Mouse (Mus musculus) MEL (cell line): Measurements from ENCODE around the gene Bod1. TPM values are rescaled to one million over a fixed set of nuclear protein-coding genes. Genes with fewer than 3 reads are reported as not detected.

ENCODE experiments used
- DNase-seq: peaks from one replicate; pipeline ENCODE4 v3.0.0; 2011; ENCODE audit warnings: low read depth, low spot score
- H3K27ac ChIP-seq: 2 replicates; pipeline ENCODE4 v1.5.1; 2012; ENCODE audit warnings: low read depth, mild to moderate bottlenecking, control low read depth, low read length, moderate library complexity; ENCODE audit not compliant: control insufficient read depth
- H3K27me3 ChIP-seq, 2 experiments: fragments of 150-350 bp in 1 of 2; sonication (generic) in 1 of 2; 2 replicates each; pipeline ENCODE4 v1.6.1; 2012; ENCODE audit warnings: low read length in 2 of 2, mild to moderate bottlenecking in 2 of 2, improper control_type of control experiment in 1 of 2, moderate library complexity in 1 of 2; ENCODE audit not compliant: insufficient read depth in 2 of 2, control insufficient read depth in 1 of 2
- H3K36me3 ChIP-seq, 2 experiments: 2 replicates each; pipeline ENCODE4 v1.6.1; 2012 to 2014; ENCODE audit warnings: low read length in 2 of 2, improper control_type of control experiment in 1 of 2, inconsistent platforms in 1 of 2, mild to moderate bottlenecking in 1 of 2; ENCODE audit not compliant: insufficient read depth in 2 of 2, control insufficient read depth in 1 of 2
- H3K4me1 ChIP-seq, 2 experiments: fragments of 150-350 bp in 1 of 2; sonication (generic) in 1 of 2; 2 replicates each; pipeline ENCODE4 v1.6.1; 2012; ENCODE audit warnings: low read length in 2 of 2, improper control_type of control experiment in 1 of 2, mild to moderate bottlenecking in 1 of 2; ENCODE audit not compliant: insufficient read depth in 2 of 2, control insufficient read depth in 1 of 2
- H3K4me3 ChIP-seq, 2 experiments: fragments of 150-350 bp in 1 of 2; sonication (generic) in 1 of 2; 2 replicates each; pipeline ENCODE4 v1.5.1; 2012; ENCODE audit warnings: low read depth in 2 of 2, low read length in 2 of 2, mild to moderate bottlenecking in 2 of 2, moderate library complexity in 2 of 2, control low read depth in 1 of 2, improper control_type of control experiment in 1 of 2; ENCODE audit not compliant: control insufficient read depth in 1 of 2, insufficient read depth in 1 of 2
- H3K79me2 ChIP-seq: 2 replicates; pipeline ENCODE4 v1.6.1; 2012; ENCODE audit warnings: mild to moderate bottlenecking, low read length, moderate library complexity; ENCODE audit not compliant: control insufficient read depth, poor library complexity, insufficient read depth
- H3K9ac ChIP-seq: 2 replicates; pipeline ENCODE4 v1.6.1; 2012; ENCODE audit warnings: low read depth, mild to moderate bottlenecking, control low read depth, low read length, moderate library complexity; ENCODE audit not compliant: control insufficient read depth, poor library complexity, severe bottlenecking
- H3K9me3 ChIP-seq: fragments of 150-350 bp; sonication (generic); replicated peaks from 2 replicates; pipeline ENCODE4 v1.6.1; 2012; ENCODE audit warnings: mild to moderate bottlenecking, low read length, improper control_type of control experiment, moderate library complexity; ENCODE audit not compliant: insufficient read depth
- CHD1 ChIP-seq: IDR thresholded peaks from 2 replicates; pipeline ENCODE4 v1.6.1; 2012; ENCODE audit warnings: low read depth, mild to moderate bottlenecking, inconsistent platforms, low read length, improper control_type of control experiment
- CTCF ChIP-seq, 3 experiments: IDR thresholded peaks in 2 of 3; conservative IDR thresholded peaks in 1 of 3; 2 replicates each; pipeline ENCODE4 v1.5.1; 2011 to 2012; ENCODE audit warnings: low read length in 3 of 3, low read depth in 2 of 3, mild to moderate bottlenecking in 2 of 3, improper control_type of control experiment in 1 of 3, inconsistent platforms in 1 of 3, mixed read lengths in 1 of 3, moderate library complexity in 1 of 3; ENCODE audit not compliant: control insufficient read depth in 1 of 3, insufficient read depth in 1 of 3, poor library complexity in 1 of 3, severe bottlenecking in 1 of 3
- ELF1 ChIP-seq: IDR thresholded peaks from 2 replicates; pipeline ENCODE4 v1.6.1; 2014; ENCODE audit warnings: low read depth, mild to moderate bottlenecking, inconsistent platforms, low read length, improper control_type of control experiment, moderate library complexity
- GABPA ChIP-seq: IDR thresholded peaks from 2 replicates; pipeline ENCODE4 v1.6.1; 2012; ENCODE audit warnings: low read depth, mild to moderate bottlenecking, inconsistent platforms, low read length, improper control_type of control experiment, moderate library complexity
- KAT2A ChIP-seq: conservative IDR thresholded peaks from 2 replicates; pipeline ENCODE4 v1.6.1; 2012; ENCODE audit warnings: low read depth, low read length, improper control_type of control experiment, inconsistent platforms
- MAX ChIP-seq: IDR thresholded peaks from 2 replicates; pipeline ENCODE4 v1.6.1; 2011; ENCODE audit warnings: low read length, improper control_type of control experiment
- MXI1 ChIP-seq: IDR thresholded peaks from 2 replicates; pipeline ENCODE4 v1.6.1; 2011; ENCODE audit warnings: mild to moderate bottlenecking, low read depth, low read length, improper control_type of control experiment
- MYC ChIP-seq: IDR thresholded peaks from 2 replicates; pipeline ENCODE4 v1.6.1; 2011; ENCODE audit warnings: low read depth, mild to moderate bottlenecking, low read length, improper control_type of control experiment, moderate library complexity
- NELFE ChIP-seq: IDR thresholded peaks from 2 replicates; pipeline ENCODE4 v1.6.1; 2011; ENCODE audit warnings: low read depth, low read length, improper control_type of control experiment
- NRF1 ChIP-seq: IDR thresholded peaks from 2 replicates; pipeline ENCODE4 v1.6.1; 2014; ENCODE audit warnings: low read depth, mild to moderate bottlenecking, inconsistent platforms, low read length, improper control_type of control experiment, moderate library complexity; ENCODE audit not compliant: poor library complexity, insufficient read depth, severe bottlenecking
- POLR2A ChIP-seq, 2 experiments: IDR thresholded peaks; 2 replicates each; pipeline ENCODE4 v1.6.1; 2011 to 2012; ENCODE audit warnings: low read length in 2 of 2, mild to moderate bottlenecking in 2 of 2, control low read depth in 1 of 2, improper control_type of control experiment in 1 of 2, low read depth in 1 of 2, moderate library complexity in 1 of 2; ENCODE audit not compliant: control insufficient read depth in 1 of 2, insufficient read depth in 1 of 2, poor library complexity in 1 of 2
- POLR2AphosphoS2 ChIP-seq: IDR thresholded peaks from 2 replicates; pipeline ENCODE4 v1.6.1; 2011; ENCODE audit warnings: low read length, improper control_type of control experiment
- POLR2AphosphoS5 ChIP-seq: IDR thresholded peaks from 2 replicates; pipeline ENCODE4 v1.6.1; 2012; ENCODE audit warnings: low read depth, borderline replicate concordance, mild to moderate bottlenecking, inconsistent platforms, low read length, moderate library complexity, mixed read lengths
- RAD21 ChIP-seq: IDR thresholded peaks from 2 replicates; pipeline ENCODE4 v1.6.1; 2011; ENCODE audit warnings: mild to moderate bottlenecking, low read depth, low read length, improper control_type of control experiment
- RCOR1 ChIP-seq: IDR thresholded peaks from 2 replicates; pipeline ENCODE4 v1.6.1; 2012; ENCODE audit warnings: low read depth, mild to moderate bottlenecking, inconsistent platforms, low read length, improper control_type of control experiment
- SMC3 ChIP-seq: IDR thresholded peaks from 2 replicates; pipeline ENCODE4 v1.6.1; 2011; ENCODE audit warnings: low read depth, low read length, improper control_type of control experiment
- TAL1 ChIP-seq: IDR thresholded peaks from 2 replicates; pipeline ENCODE4 v1.6.1; 2012; ENCODE audit warnings: mild to moderate bottlenecking, inconsistent platforms, low read length, moderate library complexity, mixed read lengths
- TBP ChIP-seq: IDR thresholded peaks from 2 replicates; pipeline ENCODE4 v1.8.0; 2011; ENCODE audit warnings: low read depth, low read length, improper control_type of control experiment
- TCF12 ChIP-seq: IDR thresholded peaks from 2 replicates; pipeline ENCODE4 v1.6.1; 2014; ENCODE audit warnings: low read depth, mild to moderate bottlenecking, inconsistent platforms, low read length, improper control_type of control experiment, moderate library complexity
- USF1 ChIP-seq: IDR thresholded peaks from 2 replicates; pipeline ENCODE4 v1.6.1; 2014; ENCODE audit warnings: low read depth, mild to moderate bottlenecking, inconsistent platforms, low read length, improper control_type of control experiment, moderate library complexity
- USF2 ChIP-seq, 2 experiments: IDR thresholded peaks; 2 replicates each; pipeline ENCODE4 v1.6.1; 2011 to 2012; ENCODE audit warnings: improper control_type of control experiment in 2 of 2, low read length in 2 of 2, borderline replicate concordance in 1 of 2, inconsistent platforms in 1 of 2, low read depth in 1 of 2, mild to moderate bottlenecking in 1 of 2; ENCODE audit not compliant: insufficient read depth in 1 of 2
- ZMIZ1 ChIP-seq: IDR thresholded peaks from 2 replicates; pipeline ENCODE4 v1.6.1; 2012; ENCODE audit warnings: low read depth, mild to moderate bottlenecking, inconsistent platforms, low read length, improper control_type of control experiment, moderate library complexity
- ZNF384 ChIP-seq: IDR thresholded peaks from 2 replicates; pipeline ENCODE4 v1.6.1; 2012; ENCODE audit warnings: low read depth, mild to moderate bottlenecking, inconsistent platforms, low read length, improper control_type of control experiment
- polyA plus RNA-seq, 2 experiments: library from polyadenylated mRNA; stranded (reverse) in 1 of 2; unstranded in 1 of 2; fragments of >175 nt in 1 of 2; fragments of >200 nt in 1 of 2; gene quantifications; 2 replicates each; pipeline versions ENCODE4 v1.2.1 to v1.2.4; 2012; ENCODE audit warnings: low replicate concordance in 2 of 2, low read depth in 1 of 2; ENCODE audit not compliant: insufficient read length in 2 of 2, insufficient read depth in 1 of 2, missing spikeins in 1 of 2
- total RNA-seq: library from RNA; depleted of rRNA; stranded (reverse); fragments of 300-350 nt; gene quantifications from 2 replicates; pipeline ENCODE4 v1.2.3, GENCODE M21; 2012

Bod1 gene
- total and polyA plus RNA-seq, 3 experiments, result 40.0 to 47.3 TPM; not detected in 1

DNA sequence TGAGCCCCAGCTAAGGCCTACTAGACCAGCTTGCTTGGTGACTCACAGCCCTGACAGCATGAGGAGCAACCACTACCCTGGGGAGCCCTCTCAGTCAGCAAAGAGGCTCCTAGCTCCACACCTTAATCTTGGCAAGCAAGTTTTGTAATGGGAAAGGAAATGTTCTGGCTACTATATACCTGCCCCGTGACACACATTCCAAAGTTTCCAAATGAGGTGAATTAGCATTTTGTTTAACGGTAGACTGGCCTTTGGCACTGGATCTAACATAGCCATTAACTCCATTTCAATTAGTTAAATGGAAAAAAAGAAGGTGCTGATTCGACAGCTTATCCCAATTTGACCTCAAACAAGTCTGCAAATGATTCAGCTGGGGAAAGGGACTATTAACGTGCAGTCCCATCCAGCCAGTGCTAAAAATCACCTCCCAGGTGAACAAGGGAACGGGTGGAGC lies 1.2 kb downstream of the Bod1 start:
- TF ChIP-seq NRF1 (no peak), CHD1 (no peak), TBP (no peak), TAL1 (no peak), MAX (no peak), GABPA (no peak), RCOR1 (no peak), ZMIZ1 (no peak), POLR2A (IDR thresholded peaks at IDR 0.05; ENCODE audit: control insufficient read depth in 1 of 2, insufficient read depth in 1 of 2, low read depth in 1 of 2, low read length in 2 of 2, poor library complexity in 1 of 2) (no peak), POLR2AphosphoS2 (no peak), SMC3 (no peak), MXI1 (no peak), TCF12 (no peak), ZNF384 (no peak), NELFE (no peak), MYC (no peak), KAT2A (no peak), ELF1 (no peak), USF1 (no peak)
- H3K27ac ChIP-seq, result no peak overlapping the region
- H3K36me3 ChIP-seq, result peaks cover 2 to 12% of the 10 kb centered on the region in 2 experiments; a peak in 3 of 4 replicates
- peak; percentile 23 for DNase-seq
- no peak overlapping the region for H3K9ac ChIP-seq
- no peaks in the 10 kb centered on the region for H3K9me3 ChIP-seq
- peak overlapping the region in 1 of 2 experiments; percentile 16; a peak in 1 of 4 replicates for H3K4me3 ChIP-seq
- no peaks in the 10 kb centered on the region for H3K27me3 ChIP-seq
- no peaks in the 10 kb centered on the region for H3K4me1 ChIP-seq
- peaks cover 4% of the 10 kb centered on the region for H3K79me2 ChIP-seq

DNA sequence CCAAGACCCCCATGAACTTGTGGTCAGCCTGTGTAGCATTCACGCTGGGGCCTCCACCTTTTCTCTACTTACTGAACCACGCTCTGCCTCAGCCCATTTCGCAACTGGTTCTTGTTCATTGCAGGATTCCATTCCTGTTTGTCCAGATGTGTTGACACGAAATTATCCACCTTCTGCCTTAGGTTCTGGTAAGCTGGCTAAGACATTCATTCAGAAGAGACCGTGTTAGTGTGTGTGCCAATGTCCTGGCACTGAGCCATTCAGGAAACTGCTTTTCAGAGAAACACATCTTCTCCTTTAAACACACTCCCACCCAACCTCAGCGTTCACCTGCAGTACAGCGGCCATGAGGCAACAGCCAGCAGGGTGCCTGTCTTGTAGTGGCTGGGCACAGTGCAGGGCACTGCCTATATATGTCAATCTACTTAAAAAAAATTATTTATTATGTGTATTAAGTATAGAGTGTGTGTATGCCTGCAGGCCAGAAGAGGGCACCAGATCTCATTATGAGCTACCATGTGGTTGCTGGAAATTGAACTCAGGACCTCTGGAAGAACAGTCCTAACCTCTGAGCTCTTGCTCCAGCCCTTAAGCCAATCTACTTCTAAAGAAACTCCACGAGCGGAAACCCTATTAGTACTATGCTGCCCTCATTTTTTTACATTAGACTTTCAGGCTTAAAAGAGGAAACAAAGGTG lies 2.4 kb downstream of the Bod1 start:
- H3K9ac ChIP-seq, result no peak overlapping the region
- H3K27me3 ChIP-seq, result no peaks in the 10 kb centered on the region
- H3K9me3 ChIP-seq, result no peaks in the 10 kb centered on the region
- H3K79me2 ChIP-seq, result peaks cover 4% of the 10 kb centered on the region
- H3K27ac ChIP-seq, result no peak overlapping the region
- TF ChIP-seq MYC (peak; percentile 55; the same call in 1 of the 2 replicates), SMC3 (peak; percentile 26; the same call in 1 of the 2 replicates), ZNF384 (0 out of 2 replicates have a peak, but pooled peaks have one; percentile 50), ELF1 (no peak), ZMIZ1 (no peak), KAT2A (no peak), MXI1 (peak; percentile 26; the same call in 1 of the 2 replicates), POLR2AphosphoS5 (no peak), RAD21 (no peak; the same call in none of the 2 replicates), POLR2AphosphoS2 (no peak), USF2 (IDR thresholded peaks at IDR 0.05; ENCODE audit: borderline replicate concordance in 1 of 2, insufficient read depth in 1 of 2, low read depth in 1 of 2, low read length in 2 of 2) (no peak), CTCF (IDR thresholded peaks at IDR 0.05 in 2 of 3, conservative IDR thresholded peaks at IDR 0.05 in 1 of 3; ENCODE audit: control insufficient read depth in 1 of 3, insufficient read depth in 1 of 3, low read depth in 2 of 3, low read length in 3 of 3, poor library complexity in 1 of 3, severe bottlenecking in 1 of 3) (peak in 2 of 3 experiments; percentile 26 to 27; a peak in 2 of 6 replicates), NRF1 (no peak)
- TF ChIP-seq, all 39 proteins: peak for 5
- peaks cover 2 to 12% of the 10 kb centered on the region in 2 experiments; a peak in 3 of 4 replicates for H3K36me3 ChIP-seq
- no peaks in the 10 kb centered on the region for H3K4me1 ChIP-seq
- no peak overlapping the region for H3K4me3 ChIP-seq
- DNase-seq, result peak; percentile 59
